Mouse (Mus musculus) myocyte (in vitro differentiated cells): ENCODE measurements around the gene Lhx9. TPM values are rescaled to one million over a fixed set of nuclear protein-coding genes. Genes with fewer than 3 reads are reported as not detected.

Experiments used
- H3K27me3 ChIP-seq: one replicate; pipeline ENCODE4 v1.6.1; 2011; ENCODE audit not compliant: control insufficient read depth, insufficient read depth, insufficient read length
- H3K36me3 ChIP-seq: one replicate; pipeline ENCODE4 v1.6.1; 2011; ENCODE audit not compliant: control insufficient read depth, insufficient read depth
- H3K4me2 ChIP-seq: one replicate; pipeline ENCODE4 v1.6.1; 2011; ENCODE audit warnings: low read depth, control low read depth
- H3K4me3 ChIP-seq: one replicate; pipeline ENCODE4 v1.5.1; 2011; ENCODE audit warnings: mild to moderate bottlenecking, control low read depth, moderate library complexity
- H3K79me2 ChIP-seq: one replicate; pipeline ENCODE4 v1.6.1; 2011; ENCODE audit not compliant: control insufficient read depth, insufficient read depth
- H3ac ChIP-seq: one replicate; pipeline ENCODE4 v1.6.1; 2011; ENCODE audit not compliant: control insufficient read depth, insufficient read length
- CEBPB ChIP-seq: IDR thresholded peaks from 2 replicates; pipeline ENCODE4 v1.6.1; 2011; ENCODE audit warnings: mild to moderate bottlenecking, moderate library complexity; ENCODE audit not compliant: poor library complexity, insufficient read depth, severe bottlenecking
- E2F4 ChIP-seq: IDR thresholded peaks from one replicate; pipeline ENCODE4 v1.6.1; 2011; ENCODE audit warnings: mild to moderate bottlenecking, control low read depth, moderate library complexity; ENCODE audit not compliant: insufficient read depth
- MAX ChIP-seq: IDR thresholded peaks from one replicate; pipeline ENCODE4 v1.6.1; 2011; ENCODE audit warnings: low read depth, mild to moderate bottlenecking, control low read depth
- MYOD1 ChIP-seq, 3 experiments: IDR thresholded peaks; one replicate each; pipeline ENCODE4 v1.6.1; 2011; ENCODE audit warnings: control low read depth in 2 of 3, low read depth in 2 of 3, mild to moderate bottlenecking in 2 of 3, moderate library complexity in 1 of 3; ENCODE audit not compliant: insufficient read length in 2 of 3, control insufficient read depth in 1 of 3
- MYOG ChIP-seq, 3 experiments: IDR thresholded peaks; one replicate each; pipeline ENCODE4 v1.6.1; 2011; ENCODE audit warnings: control low read depth in 2 of 3, low read depth in 2 of 3, mild to moderate bottlenecking in 2 of 3; ENCODE audit not compliant: insufficient read length in 2 of 3, control insufficient read depth in 1 of 3, insufficient read depth in 1 of 3
- POLR2A ChIP-seq: IDR thresholded peaks from one replicate; pipeline ENCODE4 v1.6.1; 2011; ENCODE audit warnings: low read depth, mild to moderate bottlenecking, control low read depth, moderate library complexity; ENCODE audit not compliant: insufficient read length
- POLR2AphosphoS2 ChIP-seq: IDR thresholded peaks from one replicate; pipeline ENCODE4 v1.6.1; 2011; ENCODE audit warnings: low read depth, control low read depth; ENCODE audit not compliant: insufficient read length
- REST ChIP-seq: IDR thresholded peaks from one replicate; pipeline ENCODE4 v1.6.1; 2011; ENCODE audit warnings: mild to moderate bottlenecking, control low read depth, moderate library complexity; ENCODE audit not compliant: insufficient read depth, insufficient read length
- SRF ChIP-seq: IDR thresholded peaks from one replicate; pipeline ENCODE4 v1.6.1; 2011; ENCODE audit warnings: low read depth; ENCODE audit not compliant: control insufficient read depth, insufficient read length
- TCF12 ChIP-seq: IDR thresholded peaks from one replicate; pipeline ENCODE4 v1.6.1; 2011; ENCODE audit warnings: mild to moderate bottlenecking, control low read depth; ENCODE audit not compliant: poor library complexity, insufficient read depth, severe bottlenecking
- TCF3 ChIP-seq: IDR thresholded peaks from one replicate; pipeline ENCODE4 v1.6.1; 2011; ENCODE audit warnings: low read depth, control low read depth; ENCODE audit not compliant: insufficient read length
- USF1 ChIP-seq: IDR thresholded peaks from one replicate; pipeline ENCODE4 v1.6.1; 2011; ENCODE audit warnings: low read depth, mild to moderate bottlenecking, control low read depth, moderate library complexity
- polyA plus RNA-seq: library from polyadenylated mRNA; unstranded; fragments of >200 nt; fragmentation: generic; extraction: Trizol; gene quantifications from one replicate; pipeline ENCODE4 v1.2.1, GENCODE M21; 2012; ENCODE audit warnings: missing spikeins

The Lhx9 gene
- polyA plus RNA-seq, 1 experiment = 0.14 TPM

DNA sequence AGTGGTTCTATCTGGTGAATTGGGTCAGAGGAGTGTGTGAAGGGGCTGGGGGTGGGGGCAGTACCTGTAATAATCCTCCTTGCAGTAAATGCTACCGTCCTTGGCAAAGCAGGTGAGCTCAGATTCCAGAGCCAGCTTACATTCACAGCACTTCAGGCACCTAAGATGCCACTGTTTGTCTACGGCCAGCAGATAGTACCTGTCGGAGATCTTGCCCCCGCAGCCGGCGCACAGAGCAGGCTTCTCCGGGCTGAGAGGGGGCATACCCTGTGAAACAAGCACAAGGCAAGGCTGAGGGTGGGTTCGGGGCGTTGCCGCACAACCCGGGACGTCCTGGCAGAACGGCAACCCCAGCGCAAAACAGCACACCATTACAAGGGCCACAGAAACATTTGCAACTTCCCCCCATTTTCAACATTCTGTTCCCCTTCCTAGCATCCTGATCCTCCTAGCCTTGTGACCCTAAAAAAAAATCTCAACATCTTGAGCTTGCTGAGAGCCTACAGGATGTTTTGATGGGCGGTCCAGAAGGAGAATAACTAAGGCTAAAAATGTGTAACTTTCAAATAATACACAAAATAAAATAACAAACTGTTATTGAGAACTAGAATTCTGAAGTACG, 8.5 kb downstream of the Lhx9 start:
- Histone ChIP-seq H3ac (no peak overlapping the region), H3K27me3 (no peaks in the 10 kb centered on the region), H3K79me2 (no peaks in the 10 kb centered on the region), H3K36me3 (no peaks in the 10 kb centered on the region), H3K4me2 (no peak overlapping the region), H3K4me3 (no peak overlapping the region)
- TF ChIP-seq MAX = no peak
- TF ChIP-seq MYOD1 (IDR thresholded peaks at IDR 0.05; ENCODE audit: control insufficient read depth in 1 of 3, insufficient read length in 2 of 3, low read depth in 2 of 3) = no peak
- TF ChIP-seq TCF3 = no peak
- TF ChIP-seq TCF12 = no peak
- no peak for TF ChIP-seq E2F4
- TF ChIP-seq USF1 = no peak
- TF ChIP-seq POLR2A = no peak
- TF ChIP-seq POLR2AphosphoS2 = no peak
- no peak for TF ChIP-seq SRF
- no peak for TF ChIP-seq CEBPB
- TF ChIP-seq MYOG (IDR thresholded peaks at IDR 0.05; ENCODE audit: control insufficient read depth in 1 of 3, insufficient read depth in 1 of 3, insufficient read length in 2 of 3, low read depth in 2 of 3) = no peak

DNA sequence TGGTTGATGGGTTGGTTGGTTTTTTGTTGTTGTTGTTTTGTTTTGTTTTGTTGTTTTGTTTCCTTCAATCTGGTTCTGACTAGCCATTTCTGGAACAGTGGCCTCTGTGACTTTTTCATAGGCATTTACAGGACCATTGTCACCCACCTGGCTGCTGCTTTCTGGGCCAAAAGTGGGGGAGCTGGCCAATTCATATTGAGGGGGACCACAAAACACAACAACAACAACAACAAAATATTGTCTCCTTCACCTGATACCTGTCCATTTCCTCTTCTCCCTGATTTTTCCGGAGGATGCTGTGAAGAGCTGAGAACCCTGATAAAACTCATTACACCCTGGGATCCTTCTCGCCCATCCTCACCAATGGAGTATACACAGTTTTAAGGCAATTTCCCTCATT, 9.1 kb downstream of the Lhx9 start:
- H3K4me2 ChIP-seq = no peak overlapping the region
- TF ChIP-seq TCF12 (no peak), TCF3 (no peak), POLR2A (no peak), MYOD1 (IDR thresholded peaks at IDR 0.05; ENCODE audit: control insufficient read depth in 1 of 3, insufficient read length in 2 of 3, low read depth in 2 of 3) (no peak), E2F4 (no peak), CEBPB (no peak), MYOG (IDR thresholded peaks at IDR 0.05; ENCODE audit: control insufficient read depth in 1 of 3, insufficient read depth in 1 of 3, insufficient read length in 2 of 3, low read depth in 2 of 3) (no peak), REST (no peak), USF1 (no peak), POLR2AphosphoS2 (no peak), MAX (no peak), SRF (no peak)
- no peaks in the 10 kb centered on the region for H3K36me3 ChIP-seq
- no peaks in the 10 kb centered on the region for H3K27me3 ChIP-seq
- no peaks in the 10 kb centered on the region for H3K79me2 ChIP-seq
- H3K4me3 ChIP-seq = no peak overlapping the region
- H3ac ChIP-seq = no peak overlapping the region

DNA sequence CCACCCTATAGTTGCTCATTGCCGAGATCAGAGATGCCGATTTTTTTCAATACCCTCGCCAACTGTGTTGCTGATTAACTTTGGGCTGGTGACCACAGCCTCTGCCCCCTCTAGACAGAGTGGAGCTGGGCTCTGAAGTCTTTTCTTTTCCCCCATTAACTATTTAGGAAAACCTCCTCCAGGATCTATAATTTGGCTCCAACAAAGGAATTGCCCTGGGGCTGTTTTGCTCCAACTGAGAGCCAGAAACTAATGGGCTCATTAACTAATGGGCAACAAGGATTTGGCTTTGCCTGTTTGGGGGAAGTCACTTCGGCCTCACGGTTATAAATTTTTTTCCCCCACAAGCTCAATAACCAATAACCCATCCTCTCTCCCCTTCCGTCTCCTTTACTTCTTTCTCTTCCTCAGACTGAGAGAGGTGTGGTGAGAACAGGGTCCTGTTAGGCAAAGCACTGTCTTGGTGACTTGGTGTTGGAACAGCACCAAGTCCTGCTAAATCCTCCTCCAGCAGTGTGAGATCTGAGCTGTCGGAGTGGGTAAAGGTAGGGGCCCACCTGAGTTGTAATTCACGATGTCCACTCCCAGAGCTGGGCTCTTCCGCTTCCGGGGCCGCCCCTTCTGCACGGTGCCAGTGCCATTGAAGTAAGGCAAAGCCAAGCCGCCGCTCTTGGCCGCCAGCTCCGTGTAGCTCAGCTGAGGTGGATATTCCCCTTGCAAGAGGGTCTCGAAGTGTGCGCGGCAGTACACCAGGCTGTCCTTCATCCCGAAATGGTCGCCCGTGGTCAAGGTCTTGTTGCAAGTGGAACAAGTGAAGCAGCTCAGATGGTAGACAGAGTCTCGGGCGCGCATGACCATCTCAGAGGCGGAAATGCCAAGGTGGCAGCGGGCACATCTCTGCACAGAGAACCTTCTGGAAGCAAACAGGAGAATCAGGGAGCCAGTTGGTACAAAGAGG, 10.3 kb downstream of the Lhx9 start:
- H3K79me2 ChIP-seq = no peaks in the 10 kb centered on the region
- H3ac ChIP-seq = no peak overlapping the region
- TF ChIP-seq MYOG (IDR thresholded peaks at IDR 0.05; ENCODE audit: control insufficient read depth in 1 of 3, insufficient read depth in 1 of 3, insufficient read length in 2 of 3, low read depth in 2 of 3) (no peak), SRF (no peak), TCF12 (no peak), REST (no peak), TCF3 (no peak), MYOD1 (IDR thresholded peaks at IDR 0.05; ENCODE audit: control insufficient read depth in 1 of 3, insufficient read length in 2 of 3, low read depth in 2 of 3) (no peak), USF1 (no peak), POLR2AphosphoS2 (no peak), CEBPB (no peak), POLR2A (no peak), E2F4 (no peak)
- no peak overlapping the region for H3K4me2 ChIP-seq
- no peaks in the 10 kb centered on the region for H3K27me3 ChIP-seq
- H3K36me3 ChIP-seq = no peaks in the 10 kb centered on the region
- no peak overlapping the region for H3K4me3 ChIP-seq

DNA sequence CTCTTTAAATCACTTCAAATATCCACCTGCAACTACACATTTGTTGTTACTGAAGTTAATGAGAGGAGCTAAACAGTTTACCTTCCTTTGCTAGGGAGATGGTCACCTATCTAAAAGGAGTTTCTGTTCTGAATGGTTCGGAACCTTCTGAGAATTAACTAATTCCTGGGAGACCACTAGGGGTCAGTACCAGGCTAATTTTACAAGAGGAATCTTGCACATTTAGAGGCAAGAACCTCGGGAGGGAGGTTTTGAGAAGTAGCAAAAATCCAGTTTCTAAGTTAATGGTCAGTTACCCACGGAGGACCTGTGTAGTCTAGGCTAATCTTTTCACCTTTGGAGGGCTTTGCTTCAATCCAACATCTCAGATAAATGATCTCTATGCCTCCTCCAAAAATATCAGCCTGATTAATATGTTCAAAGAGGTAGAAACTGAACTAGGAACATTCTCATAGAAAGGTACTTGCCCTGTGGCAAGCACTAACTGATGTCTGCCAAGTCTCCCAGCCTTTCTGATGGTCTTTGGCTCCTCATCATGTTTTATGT, 12.9 kb downstream of the Lhx9 start:
- Histone ChIP-seq H3K4me3 (no peak overlapping the region), H3K36me3 (no peaks in the 10 kb centered on the region), H3ac (no peak overlapping the region), H3K79me2 (no peaks in the 10 kb centered on the region), H3K27me3 (no peaks in the 10 kb centered on the region), H3K4me2 (no peak overlapping the region)
- TF ChIP-seq USF1 = no peak
- no peak for TF ChIP-seq MYOG (IDR thresholded peaks at IDR 0.05; ENCODE audit: control insufficient read depth in 1 of 3, insufficient read depth in 1 of 3, insufficient read length in 2 of 3, low read depth in 2 of 3)
- TF ChIP-seq MAX = no peak
- TF ChIP-seq TCF12 = no peak
- no peak for TF ChIP-seq POLR2A
- no peak for TF ChIP-seq MYOD1 (IDR thresholded peaks at IDR 0.05; ENCODE audit: control insufficient read depth in 1 of 3, insufficient read length in 2 of 3, low read depth in 2 of 3)
- no peak for TF ChIP-seq E2F4
- TF ChIP-seq CEBPB = no peak
- TF ChIP-seq TCF3 = no peak
- TF ChIP-seq SRF = no peak
